Mouse (Mus musculus) embryonic fibroblast, embryonic 13.5 days (primary cell): Measurements from ENCODE around the gene Ly86.

Experiments used
- CTCF ChIP-seq: IDR thresholded peaks from 2 replicates; pipeline ENCODE4 v1.5.1; 2011; ENCODE audit warnings: mild to moderate bottlenecking, control low read depth, low read length, moderate library complexity, borderline replicate concordance; ENCODE audit not compliant: insufficient read depth
- POLR2A ChIP-seq: IDR thresholded peaks from 2 replicates; pipeline ENCODE4 v1.6.1; 2011; ENCODE audit warnings: low read depth, mild to moderate bottlenecking, control low read depth, low read length, moderate library complexity

GRCm38 (mm10) chr13:37302877-37303276 lies 42.1 kb upstream of the Ly86 start:
- no peak for TF ChIP-seq CTCF
- no peak for TF ChIP-seq POLR2A
